Mouse (Mus musculus) adrenal gland, postnatal 10 days (tissue): ENCODE measurements around the gene Kcnip1. TPM values are rescaled to one million over a fixed set of nuclear protein-coding genes. Genes with fewer than 3 reads are reported as not detected.
A peak's percentile ranks its signal among the peaks of the same experiment; 100 is the strongest.

Experiments used
- DNase-seq: peaks from one replicate; pipeline ENCODE4 v3.0.0; 2021; ENCODE audit warnings: mixed read lengths
- total RNA-seq, 2 experiments: library from RNA; stranded (reverse); gene quantifications; 2 replicates each; pipeline ENCODE4 v1.2.3; 2021

Gene Kcnip1
- total RNA-seq, 2 experiments from 2014 or later: 3.9 to 4.8 TPM

- no peak for DNase-seq
These were observed 329.4 kb downstream of the Kcnip1 start for GRCm38 (mm10) chr11:33663599-33663998.

DNA sequence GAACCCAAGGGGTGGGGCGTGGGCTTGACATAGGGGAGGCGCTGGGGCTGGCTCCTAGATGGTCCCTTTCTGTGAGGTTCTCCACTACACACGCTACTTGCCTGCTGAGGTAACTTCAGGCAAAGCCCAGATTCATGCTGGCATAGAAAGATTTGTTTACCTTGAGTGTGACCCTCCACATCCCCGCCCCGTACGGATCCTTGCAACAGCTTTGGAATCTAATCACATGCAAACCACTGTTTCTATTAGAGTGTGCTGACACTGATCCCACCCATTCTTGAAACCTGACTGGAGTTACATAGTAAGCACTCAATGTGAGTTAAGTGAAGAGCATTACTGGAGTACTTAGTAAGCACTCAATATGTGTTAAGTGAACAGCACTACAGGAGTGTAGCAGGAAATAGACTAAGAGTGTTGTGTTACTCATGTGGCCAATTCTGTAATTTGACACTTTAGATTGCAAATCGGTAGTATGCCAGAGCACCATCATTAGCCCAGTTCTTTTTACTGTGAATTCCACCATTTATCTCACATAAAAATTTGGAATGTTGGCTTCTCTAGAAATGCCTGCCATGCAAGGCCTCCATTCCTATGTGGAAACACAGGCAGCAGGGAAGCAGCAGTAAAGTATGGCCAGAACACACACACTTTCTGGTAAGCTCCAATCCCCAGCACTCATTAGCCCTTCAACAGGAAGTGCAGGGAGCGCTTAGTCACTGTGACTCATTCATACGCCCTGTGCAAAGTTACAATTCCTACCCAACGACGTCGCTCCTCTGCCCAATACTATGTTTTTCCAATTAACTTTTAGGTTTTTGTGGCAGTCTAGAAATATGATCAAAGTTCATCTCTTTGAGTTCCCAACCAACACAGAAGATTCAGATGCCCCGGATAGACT is 332.7 kb downstream of the Kcnip1 start:
- no peak for DNase-seq

DNA sequence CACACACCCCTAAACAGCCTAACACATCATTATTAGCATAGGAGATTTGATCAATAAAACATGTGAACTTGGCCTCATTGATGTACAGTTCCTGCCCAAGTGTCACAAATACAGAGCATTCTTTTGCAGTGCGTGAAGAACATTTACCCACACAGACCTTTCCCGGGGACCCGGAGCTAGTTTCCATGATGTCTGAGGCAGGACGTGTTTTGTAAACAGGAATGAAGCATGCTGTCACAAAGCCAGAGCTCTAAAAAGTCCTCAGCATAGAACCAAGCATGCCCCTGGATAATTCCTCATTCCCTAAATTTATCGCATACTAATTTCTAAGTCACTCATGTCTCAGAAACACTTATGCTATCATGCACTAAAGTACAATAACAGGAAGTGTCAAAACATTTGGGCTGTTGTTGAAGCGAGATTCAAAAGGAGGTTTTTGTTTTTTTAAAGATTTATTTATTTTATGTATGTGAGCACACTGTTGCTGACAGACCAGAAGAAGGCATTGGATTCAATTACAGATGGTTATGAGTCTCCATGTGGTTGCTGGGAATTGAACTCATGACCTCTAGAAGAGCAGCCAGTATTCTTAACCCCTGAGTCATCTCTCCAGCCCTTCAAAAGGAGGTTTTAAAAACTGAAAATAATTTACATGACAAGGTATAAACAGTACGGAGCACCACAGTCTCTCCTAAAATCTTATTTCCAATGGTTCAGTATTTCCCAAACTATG is 336.9 kb downstream of the Kcnip1 start:
- DNase-seq: no peak

- no peak for DNase-seq
These were observed 337.7 kb downstream of the Kcnip1 start for GRCm38 (mm10) chr11:33655221-33655620.

- DNase-seq: no peak
These were observed 338.5 kb downstream of the Kcnip1 start for GRCm38 (mm10) chr11:33654485-33654884.

- DNase-seq: no peak
These were observed 343.6 kb downstream of the Kcnip1 start for GRCm38 (mm10) chr11:33649358-33649757.

GRCm38 (mm10) chr11:33637107-33637506 is 355.8 kb downstream of the Kcnip1 start:
- no peak for DNase-seq

DNA sequence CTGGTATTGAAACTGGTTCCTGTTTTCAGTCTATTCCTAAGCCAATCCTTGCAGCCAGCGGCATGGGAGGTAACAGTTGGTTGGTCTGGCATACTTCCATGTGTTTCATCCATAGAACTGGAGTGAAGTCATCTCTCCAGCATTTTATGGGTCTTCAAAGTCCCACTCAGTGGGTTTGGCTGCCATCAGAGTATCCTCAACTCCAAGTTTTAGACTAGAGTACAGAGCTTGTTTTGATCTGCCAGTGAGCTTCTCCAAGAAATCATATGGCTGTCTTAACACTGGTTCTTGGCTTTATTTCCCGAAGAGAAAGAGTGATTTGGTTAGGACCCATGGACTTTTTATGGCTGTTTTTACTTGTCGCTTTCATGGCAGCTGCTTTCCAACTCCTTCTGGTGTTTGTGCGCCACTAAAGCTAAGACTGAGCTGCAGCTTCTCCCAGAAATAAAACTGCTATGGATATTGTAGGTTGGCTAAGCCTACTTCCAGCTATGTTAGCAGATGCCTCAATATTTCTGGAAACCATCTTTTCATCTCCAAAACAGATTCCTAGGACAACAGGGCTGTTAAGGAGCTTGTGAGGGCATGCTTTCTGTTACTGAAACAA is 365.7 kb downstream of the Kcnip1 start:
- DNase-seq: no peak

- peak; percentile 82 for DNase-seq
These were observed 378.7 kb downstream of the Kcnip1 start for GRCm38 (mm10) chr11:33614218-33614617.

GRCm38 (mm10) chr11:33607784-33608183 is 385.2 kb downstream of the Kcnip1 start:
- no peak for DNase-seq

GRCm38 (mm10) chr11:33603174-33603573 is 389.8 kb downstream of the Kcnip1 start:
- DNase-seq: no peak

DNA sequence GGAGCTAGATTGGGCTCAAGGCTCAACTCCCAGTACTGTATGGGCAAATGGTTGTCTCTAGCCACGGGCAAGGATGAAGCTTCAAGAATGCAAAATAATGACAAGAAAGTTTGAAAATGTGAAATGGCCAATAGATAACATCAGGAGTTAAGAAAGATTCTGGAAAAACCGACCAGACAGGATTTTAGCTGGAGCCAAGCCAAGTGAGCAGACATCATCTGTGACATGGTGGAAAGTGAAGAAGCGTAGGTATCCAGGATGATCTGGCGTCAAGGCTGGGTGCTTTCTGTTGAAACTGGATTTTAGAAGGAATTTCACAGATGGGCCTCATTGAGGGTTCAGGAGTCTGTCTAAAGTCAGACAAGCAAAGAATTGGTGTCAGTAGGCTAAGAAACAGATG is 394.0 kb downstream of the Kcnip1 start, which contains the start of gene D130052B06Rik:
D130052B06Rik (plus strand) TSS at position 317 of the 400 bp plus-strand sequence.
- DNase-seq: no peak

DNA sequence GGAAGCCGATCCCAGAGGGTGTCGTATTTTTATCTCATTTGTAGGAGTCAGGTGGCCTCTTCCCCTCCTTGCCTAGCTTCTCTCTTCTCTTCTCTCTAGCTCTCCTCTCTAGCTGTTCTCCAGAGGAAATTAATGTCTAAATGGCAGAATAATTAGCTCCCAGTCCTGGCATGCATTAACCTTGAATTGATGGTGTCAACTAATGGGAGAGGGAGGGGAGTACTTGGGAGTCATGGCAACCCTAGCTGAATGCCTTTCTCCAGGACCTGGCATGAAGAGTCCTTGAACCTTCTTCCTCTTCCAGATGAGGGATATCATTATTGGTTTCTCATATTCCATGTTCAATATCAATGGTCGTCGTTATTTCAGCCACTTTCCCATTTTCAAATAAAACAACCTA is 396.3 kb downstream of the Kcnip1 start:
- no peak for DNase-seq

GRCm38 (mm10) chr11:33592826-33593225 is 400.1 kb downstream of the Kcnip1 start:
- DNase-seq: no peak

- no peak for DNase-seq
These were observed 402.2 kb downstream of the Kcnip1 start for GRCm38 (mm10) chr11:33590771-33591170.

DNA sequence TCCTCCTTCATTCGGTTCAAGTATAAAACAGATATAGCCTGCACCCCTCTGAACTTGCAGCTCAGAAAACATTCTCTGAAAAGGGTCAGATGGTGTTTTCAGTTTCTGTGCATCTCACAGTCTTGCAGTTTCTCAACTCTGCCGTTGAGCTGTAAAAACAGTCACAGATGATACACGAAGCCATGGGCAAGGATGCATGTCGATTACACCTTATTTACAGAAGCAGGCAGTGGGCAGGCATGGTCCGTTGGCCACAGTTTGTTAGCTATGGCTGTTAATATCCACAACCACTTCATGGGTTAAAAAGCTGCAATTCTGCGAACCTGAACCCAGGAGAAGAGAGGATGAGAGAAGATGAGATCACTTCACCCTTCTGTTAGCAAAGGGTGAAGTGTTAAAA is 406.3 kb downstream of the Kcnip1 start:
- DNase-seq: no peak

DNA sequence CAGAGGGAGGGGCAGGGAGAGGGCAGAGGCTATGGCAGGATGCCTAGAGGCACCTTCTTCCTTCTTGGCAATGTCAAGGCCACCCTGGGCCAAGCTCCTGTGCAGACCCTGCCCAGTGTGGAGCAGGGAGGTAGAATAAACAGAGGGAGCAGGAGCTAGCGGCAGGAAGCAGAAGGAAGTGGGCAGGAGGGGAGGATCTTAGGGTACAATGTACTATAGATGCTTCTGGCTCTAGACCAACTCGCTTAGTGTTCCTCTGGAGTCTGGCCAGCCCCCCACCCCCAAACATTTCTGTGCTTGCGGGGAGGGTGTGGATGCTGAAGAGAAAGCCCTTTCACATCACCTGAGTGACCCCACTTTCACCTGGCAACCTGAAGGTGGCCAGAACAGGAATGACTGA is 413.3 kb downstream of the Kcnip1 start:
- DNase-seq: no peak

Other genes with a start within 250 kb of the Kcnip1 start
- under 1 TPM; 0.12 to 0.42 TPM for gene Kcnmb1, start 30.1 kb downstream of the Kcnip1 start, total RNA-seq
- gene Lcp2, start 53.8 kb upstream of the Kcnip1 start, total RNA-seq: 1 to 10 TPM; 5.0 to 5.5 TPM
- gene 4930469K13Rik, start 105.4 kb upstream of the Kcnip1 start, total RNA-seq: not detected
- not detected for gene Foxi1, start 214.9 kb upstream of the Kcnip1 start, total RNA-seq